Mouse (Mus musculus) neutrophil, adult 5-6 weeks (primary cell): Measurements from ENCODE around the gene Agtrap. TPM values are rescaled to one million over a fixed set of nuclear protein-coding genes. Genes with fewer than 3 reads are reported as not detected.
A peak's percentile ranks its signal among the peaks of the same experiment; 100 is the strongest.
"Not testable (repeated sequence)": the region's sequence is repeated elsewhere in the genome, so short reads cannot be mapped to it uniquely, and the experiment has no call there.

ENCODE experiments used
- ATAC-seq: fragments of 151-379, 151-347 bp; 2 replicates; pipeline ENCODE4 v1.8.0; 2017; ENCODE audit warnings: mild to moderate bottlenecking, moderate TSS enrichment; ENCODE audit not compliant: insufficient number of reproducible peaks, poor library complexity, low FRiP score, severe bottlenecking; ENCODE audit errors: extremely low read depth
- total RNA-seq: library from RNA; stranded (forward); fragments of 200-1000 nt; gene quantifications from 2 replicates; pipeline ENCODE4 v1.2.3, GENCODE M21; 2017

Agtrap gene
- total RNA-seq, 1 experiment from 2014 or later, result 19.3 TPM

DNA sequence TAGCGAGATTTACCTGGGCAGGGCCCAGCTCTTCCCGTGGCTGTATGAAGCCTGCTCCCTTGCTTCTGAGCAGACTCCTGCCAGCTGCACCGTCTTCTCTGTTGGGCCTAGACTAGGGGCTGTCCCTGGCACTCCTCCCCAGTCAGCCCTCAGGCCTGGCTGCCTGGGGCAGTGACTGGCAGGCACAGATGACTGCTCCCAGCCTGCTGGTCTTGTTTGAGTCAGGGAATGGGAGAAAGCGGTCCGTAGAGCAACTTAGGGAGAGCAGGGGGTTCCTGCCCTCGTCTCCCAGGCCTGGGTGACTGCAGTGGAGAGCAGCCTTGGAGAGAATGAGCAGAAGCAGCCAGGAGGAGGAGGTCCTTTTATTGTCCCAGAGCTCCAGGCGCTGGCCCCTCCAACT lies 31.6 kb downstream of the Agtrap start:
- ATAC-seq, result no peak

DNA sequence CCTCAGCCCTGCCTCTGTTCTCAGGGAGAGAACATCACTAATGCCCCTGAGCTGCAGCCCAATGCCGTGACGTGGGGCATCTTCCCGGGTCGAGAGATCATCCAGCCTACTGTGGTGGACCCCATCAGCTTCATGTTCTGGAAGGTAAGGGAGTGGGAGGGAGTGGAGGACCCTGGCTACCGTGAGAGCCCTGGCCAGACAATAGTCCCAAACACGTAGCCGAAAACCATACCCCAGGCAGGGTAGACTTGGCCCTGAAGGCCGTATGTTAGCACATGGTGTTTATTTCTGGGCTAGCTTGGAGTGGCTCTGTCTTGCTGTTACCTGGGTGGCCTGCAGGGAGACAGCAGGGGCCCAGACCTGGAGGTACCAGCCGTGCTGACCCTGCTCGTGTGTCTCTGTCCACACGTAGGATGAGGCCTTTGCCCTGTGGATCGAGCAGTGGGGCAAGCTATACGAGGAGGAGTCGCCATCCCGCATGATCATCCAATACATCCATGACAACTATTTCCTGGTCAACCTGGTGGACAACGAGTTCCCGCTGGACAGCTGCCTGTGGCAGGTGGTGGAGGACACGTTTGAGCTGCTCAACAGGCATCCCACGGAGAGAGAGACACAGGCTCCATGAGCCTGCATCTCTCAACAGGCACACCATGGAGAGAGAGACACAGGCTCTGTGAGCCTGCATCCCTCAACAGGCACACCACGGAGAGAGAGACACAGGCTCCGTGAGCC lies 32.7 kb downstream of the Agtrap start:
- ATAC-seq, result no peak

GRCm38 (mm10) chr4:148053417-148053920 lies 34.4 kb downstream of the Agtrap start:
- no peak for ATAC-seq

DNA sequence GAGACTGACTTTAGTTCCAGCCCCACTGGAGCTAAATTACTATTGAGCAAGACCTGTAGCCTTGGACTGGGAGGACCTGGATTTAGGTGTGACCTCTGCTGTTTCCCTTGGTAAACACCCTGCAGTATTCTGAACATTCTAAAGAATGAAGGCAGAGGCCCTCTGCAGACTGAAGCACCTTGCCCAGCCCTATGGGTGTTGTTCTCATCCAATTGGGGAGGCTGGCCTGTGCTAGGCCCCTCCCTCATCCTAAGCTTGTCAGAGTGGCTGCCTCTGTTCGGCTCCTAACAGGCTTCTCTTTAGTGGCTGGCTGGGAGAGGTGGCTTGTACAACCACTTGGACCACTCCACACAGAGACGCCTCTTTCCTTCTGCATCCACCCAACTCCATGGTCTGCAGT lies 34.9 kb downstream of the Agtrap start:
- no peak for ATAC-seq

DNA sequence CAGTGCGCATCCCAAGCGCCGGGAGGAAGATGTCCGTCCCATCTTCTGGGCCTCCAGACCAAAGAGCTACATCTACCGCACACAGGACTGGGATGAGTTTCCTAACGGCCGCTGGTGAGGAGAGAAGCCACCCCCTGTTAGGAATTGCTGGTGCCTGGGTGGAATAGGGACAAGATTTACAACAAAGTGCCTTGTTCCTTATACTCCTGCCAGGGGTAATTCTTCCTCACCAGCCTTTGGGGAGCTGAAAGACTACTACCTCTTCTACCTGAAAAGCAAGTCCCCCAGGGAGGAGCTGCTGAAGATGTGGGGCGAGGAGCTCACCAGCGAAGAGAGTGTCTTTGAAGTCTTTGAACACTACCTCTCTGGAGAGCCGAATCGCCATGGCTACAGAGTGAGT lies 35.9 kb downstream of the Agtrap start:
- ATAC-seq, result no peak

DNA sequence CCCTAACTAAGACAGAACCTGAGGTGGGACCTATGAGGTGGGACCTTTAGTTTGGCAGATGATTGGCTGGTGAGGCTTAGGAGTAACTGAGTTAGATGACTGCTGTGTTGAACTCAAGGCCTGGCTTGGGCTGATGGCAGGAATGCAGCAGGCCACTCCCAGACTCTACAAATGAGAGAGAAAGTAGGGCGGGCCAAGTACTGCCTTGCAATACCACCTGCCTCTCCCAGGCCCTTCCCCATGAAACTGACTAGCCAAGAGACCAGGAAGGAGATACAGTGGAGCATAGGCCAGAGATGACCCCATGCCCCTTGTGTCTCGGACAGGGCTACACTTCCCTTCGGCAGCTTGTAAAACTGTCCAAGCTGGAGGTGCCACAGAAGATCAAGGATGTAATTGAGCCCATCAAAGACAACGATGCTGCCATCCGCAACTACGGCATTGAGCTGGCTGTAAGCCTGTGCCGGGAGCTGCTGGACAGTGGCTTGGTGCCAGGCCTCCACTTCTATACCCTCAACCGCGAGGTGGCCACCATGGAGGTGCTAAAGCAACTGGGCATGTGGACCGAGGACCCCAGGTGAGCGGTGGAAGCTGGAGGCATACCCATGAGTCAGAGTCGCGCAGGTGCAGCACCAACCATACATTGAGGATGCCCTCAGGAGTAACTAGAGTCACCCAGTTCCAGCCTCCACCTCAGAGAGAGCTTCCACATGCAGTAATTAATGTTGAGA lies 36.6 kb downstream of the Agtrap start:
- ATAC-seq, result no peak

DNA sequence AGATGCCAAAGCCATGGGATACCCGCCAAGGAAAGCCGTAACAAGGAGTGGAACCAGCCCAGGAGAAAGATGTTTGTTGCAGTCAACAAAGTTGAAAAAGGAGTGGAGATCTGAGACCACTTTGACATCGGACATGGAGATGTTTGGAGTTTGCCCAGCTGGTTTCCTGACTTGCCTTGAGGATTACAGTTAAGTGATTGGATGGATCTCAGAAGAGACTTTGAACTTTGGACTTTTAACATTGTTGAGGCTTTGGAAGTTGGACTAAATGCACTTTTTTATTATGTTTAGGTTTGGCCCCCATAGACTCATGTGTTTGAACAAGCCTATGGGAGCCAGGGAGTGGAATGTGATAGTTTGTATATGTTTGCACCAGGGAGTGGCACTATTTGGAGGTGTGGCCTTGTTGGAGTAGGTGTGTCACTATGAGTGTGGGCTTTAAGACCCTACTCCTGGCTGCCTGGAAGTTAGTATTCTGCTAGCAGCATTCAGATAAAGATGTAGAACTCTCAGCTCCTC lies 37.4 kb downstream of the Agtrap start:
- ATAC-seq, result not testable (repeated sequence)

DNA sequence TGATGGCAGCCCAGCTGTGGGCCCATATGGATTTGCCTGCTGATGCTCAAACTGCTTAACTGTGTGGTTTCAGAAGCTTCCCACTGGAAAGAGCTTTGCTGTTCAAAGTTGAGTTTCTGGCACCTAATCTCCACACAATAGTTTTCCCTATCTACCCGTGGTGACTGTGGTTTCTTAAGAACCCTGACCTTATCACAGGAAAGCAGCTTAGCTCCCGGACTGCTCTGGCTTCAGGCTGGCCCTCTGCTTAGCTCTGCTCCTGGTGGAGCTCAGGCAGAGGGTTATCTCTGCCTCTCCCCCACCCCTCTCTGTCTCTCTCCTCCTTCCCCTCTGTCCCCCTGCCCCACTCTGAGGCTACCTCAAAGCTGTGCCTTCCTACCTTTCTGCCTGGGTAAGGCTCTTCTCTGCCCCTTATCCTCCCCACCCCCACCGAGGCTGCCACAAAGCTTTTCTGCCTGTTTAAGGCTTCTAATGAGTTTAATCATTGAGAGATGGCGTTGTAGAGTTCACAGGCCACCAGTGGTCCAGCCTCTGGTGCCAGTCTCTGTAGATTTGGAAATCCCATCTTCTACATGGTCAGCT lies 41.3 kb downstream of the Agtrap start:
- ATAC-seq, result no peak

- no peak for ATAC-seq
Measured at GRCm38 (mm10) chr4:148044113-148044512, 43.7 kb downstream of the Agtrap start.

DNA sequence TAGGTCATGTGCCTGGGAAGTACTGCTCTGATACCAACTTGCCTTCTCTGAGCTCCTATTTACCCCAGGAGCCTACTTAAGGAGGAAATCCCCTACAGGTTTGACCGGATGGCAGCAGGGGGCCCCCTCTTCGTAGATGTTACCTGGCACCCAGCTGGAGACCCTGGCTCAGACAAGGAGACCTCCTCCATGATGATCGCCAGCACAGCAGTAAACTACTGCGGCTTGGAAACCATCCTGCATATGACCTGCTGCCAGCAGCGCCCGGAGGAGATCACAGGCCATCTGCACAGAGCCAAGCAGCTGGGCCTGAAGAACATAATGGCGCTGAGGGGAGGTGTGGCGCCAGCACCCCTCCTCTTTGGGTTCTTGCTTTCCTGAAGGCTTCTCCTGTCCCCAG lies 44.5 kb downstream of the Agtrap start:
- ATAC-seq, result not testable (repeated sequence)

DNA sequence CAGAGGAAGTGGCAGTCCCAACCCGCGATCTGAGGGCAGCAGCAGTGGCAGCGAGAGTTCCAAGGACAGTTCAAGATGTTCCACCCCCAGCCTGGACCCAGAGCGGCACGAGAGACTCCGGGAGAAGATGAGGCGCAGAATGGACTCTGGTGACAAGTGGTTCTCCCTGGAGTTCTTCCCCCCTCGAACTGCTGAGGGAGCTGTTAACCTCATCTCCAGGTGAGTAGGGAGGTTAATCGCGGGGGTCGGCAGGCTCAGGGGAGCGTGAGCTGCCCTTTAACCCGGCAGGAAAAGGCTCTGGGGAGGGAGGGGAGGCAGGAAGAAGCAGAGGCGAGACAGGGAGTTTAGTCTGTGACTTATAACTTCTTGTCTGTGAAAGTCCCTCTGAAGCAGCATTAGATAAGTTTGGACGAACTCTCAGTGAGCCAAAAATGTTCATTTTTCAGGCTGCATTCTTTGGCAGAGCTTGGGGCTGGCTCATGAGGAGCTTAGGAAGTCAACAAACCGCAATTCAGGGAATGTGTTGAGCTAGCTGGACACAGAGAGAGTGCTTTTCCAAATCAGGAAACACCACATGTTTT lies 46.1 kb downstream of the Agtrap start:
- ATAC-seq, result no peak

GRCm38 (mm10) chr4:148040933-148041610 lies 46.8 kb downstream of the Agtrap start:
- no peak for ATAC-seq

DNA sequence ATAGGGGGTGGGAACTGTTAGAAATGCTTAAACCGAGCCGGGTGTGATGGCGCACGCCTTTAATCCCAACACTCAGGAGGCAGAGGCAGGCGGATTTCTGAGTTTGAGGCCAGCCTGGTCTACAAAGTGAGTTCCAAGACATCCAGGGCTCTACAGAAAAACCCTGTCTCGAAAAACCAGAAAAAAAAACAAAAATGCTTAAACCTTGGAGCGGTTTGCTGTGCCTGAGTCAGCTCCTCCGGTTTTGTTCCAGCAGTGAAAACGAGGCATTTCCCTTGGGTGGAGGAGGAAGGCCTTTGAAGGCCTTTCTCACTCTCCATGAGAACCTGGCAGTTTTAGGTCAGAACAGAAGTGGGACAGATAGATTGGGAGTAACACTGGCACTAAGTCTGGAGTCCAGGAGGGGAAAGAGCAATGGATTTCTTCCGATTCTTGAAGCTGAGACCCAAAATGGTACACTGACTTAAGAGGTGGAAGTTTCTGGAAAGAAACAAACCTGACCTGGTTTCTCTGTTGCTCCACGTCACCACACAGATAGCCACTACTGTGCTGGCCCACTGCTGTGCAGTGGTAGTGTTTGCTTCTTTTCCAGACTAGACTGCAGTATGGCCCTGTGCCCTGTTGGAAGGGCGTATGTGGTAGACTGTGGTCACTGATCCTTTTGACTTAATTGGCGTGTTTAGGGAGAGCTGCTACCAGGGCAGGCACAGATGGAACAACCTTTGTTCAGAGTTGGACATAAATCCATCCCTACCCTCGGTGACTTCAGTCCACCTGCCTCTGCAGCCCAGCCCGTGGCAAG lies 47.6 kb downstream of the Agtrap start:
- ATAC-seq, result no peak

DNA sequence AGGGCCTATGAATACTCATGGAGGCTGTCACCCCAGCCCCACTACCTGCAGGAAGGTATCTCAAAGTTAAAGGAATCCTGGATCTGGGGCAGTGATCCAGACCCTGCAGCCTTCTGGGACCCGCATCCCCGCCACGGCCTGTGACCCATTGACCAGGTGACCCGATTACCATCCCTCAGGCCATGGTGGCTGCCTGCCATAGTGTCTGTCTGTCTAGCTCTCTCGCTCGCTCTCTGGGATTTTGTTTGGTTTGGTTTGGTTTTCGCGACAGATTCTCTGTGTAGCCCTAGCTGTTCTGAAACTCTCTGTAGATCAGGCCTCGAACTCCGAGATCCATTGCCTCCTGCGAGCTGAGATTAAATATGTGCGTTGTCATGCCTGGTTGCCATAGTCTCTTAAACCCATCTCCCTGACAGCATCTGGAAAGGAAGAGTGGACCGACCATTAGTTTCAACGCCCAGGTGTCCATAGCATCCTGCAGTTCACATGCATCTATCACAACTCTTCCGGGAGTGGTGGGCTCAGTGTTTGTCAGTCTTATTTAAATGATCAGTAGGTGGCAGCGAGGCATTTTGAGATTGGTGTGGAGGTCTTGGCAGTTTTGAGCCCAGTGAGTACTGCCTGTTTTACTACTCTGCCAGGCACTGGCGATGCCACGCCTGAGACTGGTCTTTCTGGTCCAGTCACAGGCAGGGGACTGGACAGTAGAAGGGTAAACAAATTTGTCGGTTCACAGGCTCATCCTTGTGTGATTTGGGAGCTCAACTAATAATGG lies 48.4 kb downstream of the Agtrap start:
- no peak for ATAC-seq

DNA sequence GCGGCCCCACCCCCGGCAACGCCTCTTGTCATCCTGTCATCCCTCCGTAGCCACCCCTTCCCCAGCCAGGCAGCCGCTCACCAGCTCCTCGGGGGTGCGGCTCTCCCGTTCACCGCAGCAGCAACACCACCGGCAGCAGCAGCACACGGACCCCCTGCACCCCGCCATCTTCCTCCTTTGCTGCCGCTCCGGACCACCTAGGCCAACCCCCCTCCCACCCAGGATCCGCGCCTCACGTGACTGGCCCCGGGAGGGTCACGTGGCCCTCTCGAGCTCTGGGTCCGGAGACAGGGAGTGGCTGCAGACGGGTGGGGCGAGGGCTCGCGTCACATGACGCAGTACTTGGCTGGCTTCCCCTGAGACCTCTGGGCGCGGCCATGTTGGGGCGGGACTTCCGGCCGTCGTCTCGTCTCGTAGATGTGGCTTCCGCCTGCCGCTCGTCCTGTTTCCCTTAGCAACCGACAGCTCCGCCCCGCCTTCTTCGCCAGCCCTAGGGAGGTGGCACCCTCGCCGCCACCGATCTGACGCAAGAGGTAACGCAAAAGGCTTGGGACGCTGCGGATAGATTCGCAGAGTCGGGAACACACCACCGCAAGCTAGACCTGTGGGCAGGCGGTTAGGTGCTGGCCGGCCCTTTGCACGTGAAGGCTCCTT lies 49.1 kb downstream of the Agtrap start, which contains the start of the genes Clcn6 and Mthfr:
TSS of gene Clcn6 (minus strand) at position 222 of the 654 bp plus-strand sequence.
TSS of gene Mthfr (plus strand) at position 478 of the 654 bp plus-strand sequence.
- ATAC-seq, result peak; percentile 93

GRCm38 (mm10) chr4:148038079-148038599 lies 49.7 kb downstream of the Agtrap start:
- no peak for ATAC-seq

GRCm38 (mm10) chr4:148035440-148035839 lies 52.4 kb downstream of the Agtrap start:
- no peak for ATAC-seq
